Mouse (Mus musculus): ENCODE measurements around the gene Gamt. TPM values are rescaled to one million over a fixed set of nuclear protein-coding genes. Genes with fewer than 3 reads are reported as not detected.

The Gamt gene
- polyA plus RNA-seq, 1 experiment from 2014 or later, result 47.7 TPM

DNA sequence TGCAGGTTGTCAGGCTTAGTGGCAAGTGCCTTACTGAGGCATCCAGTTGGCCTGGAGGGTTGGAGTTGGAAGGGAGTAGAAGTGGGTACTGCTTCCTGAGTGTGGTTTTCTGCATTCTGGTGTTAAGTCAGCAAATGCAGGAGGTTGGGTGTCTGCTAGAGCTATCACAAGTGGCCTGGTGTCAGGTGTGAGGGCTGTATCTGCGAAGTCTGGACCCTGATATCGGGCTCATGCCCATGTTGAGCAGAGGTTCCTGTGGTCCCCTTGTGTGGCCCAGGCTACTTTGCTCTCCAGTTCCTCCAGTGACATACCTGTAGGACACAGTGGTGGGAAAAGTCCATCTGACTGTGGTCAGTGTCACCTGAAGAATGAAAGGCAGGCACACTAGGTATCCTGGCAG is 9.3 kb upstream of the Gamt start:
- WGBS, result 79% methylated on average over 2 of the region's 2 CpGs
- no peaks in the 10 kb centered on the region for H3K9me3 ChIP-seq (replicated peaks)
- H3K4me3 ChIP-seq, result no peak overlapping the region
- no peak overlapping the region; the same call in 1 of the 2 replicates for H3K4me2 ChIP-seq
- H3K36me3 ChIP-seq, result peaks cover 20% of the 10 kb centered on the region
- H3K9ac ChIP-seq, result peak overlapping the region; percentile 31; the same call in 1 of the 2 replicates
- H3K27ac ChIP-seq, result peak overlapping the region; percentile 8; the same call in 1 of the 2 replicates
- no peak for ATAC-seq (replicated peaks; ENCODE audit: insufficient number of reproducible peaks, insufficient read depth, low FRiP score, low read depth)
- H3K4me1 ChIP-seq (replicated peaks), result peaks cover 78% of the 10 kb centered on the region
- no peaks in the 10 kb centered on the region for H3K27me3 ChIP-seq

DNA sequence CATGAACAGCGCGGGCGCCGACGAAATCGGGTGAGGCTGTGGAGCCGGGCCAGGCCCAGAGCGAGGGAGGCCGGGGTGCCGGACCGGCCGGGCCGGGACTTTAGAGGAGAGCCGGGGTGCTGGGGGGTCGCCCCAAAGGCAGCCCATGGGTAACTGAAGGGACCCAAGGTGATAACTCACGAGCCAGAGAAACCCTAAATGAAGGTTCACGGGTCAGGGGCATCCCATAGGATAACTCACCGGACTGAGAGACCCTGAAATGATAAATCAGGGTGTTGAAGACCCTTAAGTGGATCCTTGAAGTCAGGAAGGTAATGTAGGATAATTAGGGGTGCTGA is 4.3 kb upstream of the Gamt start:
- H3K27ac ChIP-seq, result peak overlapping the region; percentile 93
- 0% methylated on average over 18 of the region's 18 CpGs for WGBS
- peak overlapping the region; percentile 99 for H3K4me3 ChIP-seq
- ATAC-seq (replicated peaks; ENCODE audit: insufficient number of reproducible peaks, insufficient read depth, low FRiP score, low read depth), result no peak
- peak overlapping the region; percentile 84 for H3K4me2 ChIP-seq
- H3K9me3 ChIP-seq (replicated peaks), result no peaks in the 10 kb centered on the region
- H3K36me3 ChIP-seq, result 0 out of 2 replicates have a peak, but pooled peaks cover 4% of the 10 kb centered on the region
- H3K9ac ChIP-seq, result peak overlapping the region; percentile 100
- H3K27me3 ChIP-seq, result no peaks in the 10 kb centered on the region
- H3K4me1 ChIP-seq (replicated peaks), result peaks cover 67% of the 10 kb centered on the region

DNA sequence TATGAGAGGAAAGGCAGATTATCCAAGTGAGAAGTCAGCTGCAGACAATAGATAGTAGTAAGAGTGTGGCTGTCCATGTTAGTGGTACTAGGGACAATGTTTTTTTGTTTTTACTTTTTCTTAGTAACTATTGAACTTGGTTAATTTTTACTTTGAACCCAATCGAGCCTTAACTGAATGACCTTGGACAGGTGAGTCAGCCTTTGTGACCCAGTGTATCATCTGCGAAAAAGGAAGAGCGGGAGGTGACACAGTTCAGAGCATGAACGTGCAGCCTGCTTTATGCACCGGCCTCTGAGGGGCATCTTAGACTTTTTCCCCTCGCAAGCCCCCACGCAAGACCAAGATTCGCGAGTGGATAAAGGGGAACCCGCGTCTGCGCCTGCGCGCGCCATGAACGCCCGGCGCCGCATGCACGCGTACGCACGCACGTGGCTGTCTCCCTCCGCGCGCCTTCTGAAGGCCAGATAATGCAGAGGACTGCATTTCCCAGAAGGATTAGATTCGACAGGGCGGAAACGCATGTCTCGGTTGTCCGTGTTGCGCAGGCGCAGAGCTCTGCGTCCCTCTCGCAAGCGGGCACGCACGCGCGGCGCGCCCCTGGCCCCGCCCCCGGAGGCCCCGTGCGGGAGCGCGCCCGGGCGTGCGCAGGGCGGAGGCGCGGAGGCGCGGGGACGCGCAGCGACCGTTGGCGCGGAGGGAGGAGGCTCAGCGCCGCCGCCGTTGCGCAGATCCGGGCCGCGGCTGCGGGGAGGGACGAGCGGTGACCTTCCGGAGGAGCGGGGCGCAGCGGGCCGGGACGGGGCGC is 3.7 kb upstream of the Gamt start:
- Histone ChIP-seq H3K9me3 (replicated peaks) (no peaks in the 10 kb centered on the region), H3K4me1 (replicated peaks) (peaks cover 69% of the 10 kb centered on the region), H3K27ac (peak overlapping the region; percentile 93), H3K9ac (peak overlapping the region; percentile 100), H3K36me3 (0 out of 2 replicates have a peak, but pooled peaks cover 4% of the 10 kb centered on the region), H3K4me3 (peak overlapping the region; percentile 99), H3K27me3 (no peaks in the 10 kb centered on the region), H3K4me2 (peak overlapping the region; percentile 84)
- WGBS, result 1% methylated on average over 79 of the region's 81 CpGs
- peak; percentile 61 for ATAC-seq (replicated peaks; ENCODE audit: insufficient number of reproducible peaks, insufficient read depth, low FRiP score, low read depth)

DNA sequence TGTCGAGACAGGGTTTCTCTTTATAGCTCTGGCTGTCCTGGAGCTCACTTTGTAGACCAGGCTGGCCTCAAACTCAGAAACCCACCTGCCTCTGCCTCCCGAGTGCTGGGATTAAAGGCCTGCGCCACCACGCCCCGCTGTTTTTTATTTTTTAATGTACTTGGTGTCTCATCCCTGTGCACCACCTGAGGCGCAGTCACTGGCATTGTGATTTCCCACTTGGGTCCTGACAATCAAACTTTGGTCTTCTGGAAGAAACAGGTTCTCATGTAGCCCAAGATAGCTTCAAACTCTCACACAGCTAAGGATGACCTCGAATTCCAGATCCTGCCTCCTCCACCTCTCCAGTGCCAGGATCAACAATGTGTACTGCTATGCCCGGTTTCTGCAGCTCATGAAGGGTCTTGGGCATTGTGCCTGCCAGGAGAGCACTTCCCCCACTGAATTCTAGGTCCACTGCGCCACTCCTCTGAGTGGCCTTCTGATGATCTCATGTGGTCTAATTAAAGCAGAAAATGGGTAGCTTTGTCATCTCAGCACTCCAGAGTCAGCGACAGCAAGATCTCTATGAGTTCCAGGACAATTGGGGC is 2.1 kb upstream of the Gamt start:
- Histone ChIP-seq H3K4me2 (no peak overlapping the region), H3K9me3 (replicated peaks) (no peaks in the 10 kb centered on the region), H3K4me1 (replicated peaks) (peaks cover 67% of the 10 kb centered on the region), H3K4me3 (no peak overlapping the region), H3K27me3 (no peaks in the 10 kb centered on the region), H3K27ac (0 out of 2 replicates have a peak overlapping the region, but pooled peaks have one; percentile 99), H3K9ac (no peak overlapping the region), H3K36me3 (peaks cover 18% of the 10 kb centered on the region)
- no peak for ATAC-seq (replicated peaks; ENCODE audit: insufficient number of reproducible peaks, insufficient read depth, low FRiP score, low read depth)
- 87% methylated on average over 10 of the region's 10 CpGs for WGBS

GRCm38 (mm10) chr10:80262169-80262568 is 1.4 kb upstream of the Gamt start:
- ATAC-seq (replicated peaks; ENCODE audit: insufficient number of reproducible peaks, insufficient read depth, low FRiP score, low read depth), result no peak
- H3K36me3 ChIP-seq, result peaks cover 19% of the 10 kb centered on the region
- peak overlapping the region; percentile 99 for H3K4me2 ChIP-seq
- peak overlapping the region; percentile 72 for H3K4me3 ChIP-seq
- no peaks in the 10 kb centered on the region for H3K27me3 ChIP-seq
- peaks cover 60% of the 10 kb centered on the region for H3K4me1 ChIP-seq (replicated peaks)
- peak overlapping the region; percentile 99 for H3K27ac ChIP-seq
- H3K9ac ChIP-seq, result peak overlapping the region; percentile 37; the same call in 1 of the 2 replicates
- WGBS, result 70% methylated on average over 12 of the region's 12 CpGs
- H3K9me3 ChIP-seq (replicated peaks), result no peaks in the 10 kb centered on the region

GRCm38 (mm10) chr10:80261585-80261968 is 765 bp upstream of the Gamt start:
- H3K27ac ChIP-seq, result peak overlapping the region; percentile 99
- WGBS, result under 1% methylated on average over 14 of the region's 14 CpGs
- peaks cover 54% of the 10 kb centered on the region for H3K4me1 ChIP-seq (replicated peaks)
- H3K4me2 ChIP-seq, result peak overlapping the region; percentile 99
- H3K27me3 ChIP-seq, result no peaks in the 10 kb centered on the region
- H3K9ac ChIP-seq, result peak overlapping the region; percentile 77
- H3K9me3 ChIP-seq (replicated peaks), result no peaks in the 10 kb centered on the region
- peak overlapping the region; percentile 72 for H3K4me3 ChIP-seq
- peak; percentile 63 for ATAC-seq (replicated peaks; ENCODE audit: insufficient number of reproducible peaks, insufficient read depth, low FRiP score, low read depth)
- H3K36me3 ChIP-seq, result peaks cover 24% of the 10 kb centered on the region

DNA sequence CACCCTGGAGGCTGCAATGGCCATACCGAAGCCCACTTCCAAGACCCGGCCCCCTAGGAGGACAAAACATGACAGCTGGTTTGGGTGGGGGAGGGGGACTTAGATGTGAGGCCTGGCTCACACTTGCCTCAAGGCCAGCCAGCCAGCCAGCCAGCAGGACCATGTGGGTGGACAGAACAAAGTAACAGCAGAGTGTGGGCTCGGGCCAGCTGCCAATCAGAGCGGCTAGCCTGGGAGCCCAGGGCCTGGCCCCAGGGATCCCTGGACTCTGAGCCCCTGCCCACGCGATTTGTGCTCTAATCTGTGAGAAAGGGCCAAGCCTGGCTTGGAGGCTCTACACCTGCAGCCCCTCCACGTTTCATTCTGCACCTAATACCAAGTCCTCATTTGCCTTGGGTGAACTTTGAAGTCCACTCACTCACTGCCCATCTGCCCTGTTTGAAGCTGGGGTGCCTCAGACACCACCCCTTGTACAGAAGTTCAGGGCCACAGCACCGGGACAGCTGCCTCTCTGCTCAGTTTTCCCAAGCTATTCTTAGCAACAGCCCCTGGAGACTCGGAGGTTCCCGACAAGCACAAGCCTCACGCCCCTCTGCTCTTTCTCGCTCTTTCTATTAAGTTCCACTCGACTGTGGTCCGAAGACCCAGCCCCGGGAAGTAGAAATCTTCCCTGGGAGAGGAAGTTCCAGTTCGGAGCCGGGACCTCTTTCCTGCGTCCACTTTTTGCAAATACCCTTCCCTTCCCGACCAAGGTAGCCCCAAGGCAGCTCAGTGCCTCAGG is 761 bp downstream of the Gamt start:
- Histone ChIP-seq H3K4me1 (replicated peaks) (peaks cover 50% of the 10 kb centered on the region), H3K4me3 (peak overlapping the region; percentile 72), H3K9me3 (replicated peaks) (no peaks in the 10 kb centered on the region), H3K9ac (peak overlapping the region; percentile 77), H3K27me3 (no peaks in the 10 kb centered on the region), H3K36me3 (peaks cover 40% of the 10 kb centered on the region), H3K27ac (peak overlapping the region; percentile 99), H3K4me2 (peak overlapping the region; percentile 99)
- ATAC-seq (replicated peaks; ENCODE audit: insufficient number of reproducible peaks, insufficient read depth, low FRiP score, low read depth), result no peak
- WGBS, result 4% methylated on average over 19 of the region's 19 CpGs

- Histone ChIP-seq H3K27ac (peak overlapping the region; percentile 99), H3K4me1 (replicated peaks) (peaks cover 50% of the 10 kb centered on the region), H3K9ac (peak overlapping the region; percentile 77), H3K27me3 (no peaks in the 10 kb centered on the region), H3K36me3 (peaks cover 46% of the 10 kb centered on the region), H3K9me3 (replicated peaks) (no peaks in the 10 kb centered on the region), H3K4me3 (peak overlapping the region; percentile 72), H3K4me2 (peak overlapping the region; percentile 99)
- WGBS, result 72% methylated on average over 6 of the region's 6 CpGs
- no peak for ATAC-seq (replicated peaks; ENCODE audit: insufficient number of reproducible peaks, insufficient read depth, low FRiP score, low read depth)
Observed at GRCm38 (mm10) chr10:80259463-80259805, 1.4 kb downstream of the Gamt start.

- 89% methylated on average over 14 of the region's 14 CpGs for WGBS
- peaks cover 51% of the 10 kb centered on the region for H3K36me3 ChIP-seq
Observed at GRCm38 (mm10) chr10:80258752-80259462, 1.9 kb downstream of the Gamt start.

DNA sequence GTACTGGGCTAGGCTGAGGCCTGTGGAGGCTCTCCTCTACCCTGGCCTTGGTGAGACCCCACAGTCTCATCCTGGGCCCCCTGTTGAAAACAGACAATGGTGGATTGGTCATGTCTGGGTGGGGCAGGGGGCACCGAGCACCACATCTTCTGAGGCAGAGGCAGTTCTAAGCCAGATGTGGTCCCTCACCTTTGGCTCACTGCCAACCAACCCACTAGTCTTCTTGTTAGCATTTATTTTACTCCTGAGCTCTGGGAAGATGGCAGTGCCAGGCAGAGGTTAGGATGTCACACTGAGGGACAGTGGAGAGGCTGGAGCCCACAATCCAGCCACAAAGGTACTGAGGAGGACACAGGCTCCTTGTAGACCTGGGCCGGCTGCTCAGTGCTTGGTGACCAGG is 2.9 kb downstream of the Gamt start:
- no peak overlapping the region for H3K9ac ChIP-seq
- no peaks in the 10 kb centered on the region for H3K9me3 ChIP-seq (replicated peaks)
- peaks cover 58% of the 10 kb centered on the region for H3K36me3 ChIP-seq
- no peak for ATAC-seq (replicated peaks; ENCODE audit: insufficient number of reproducible peaks, insufficient read depth, low FRiP score, low read depth)
- WGBS, result 79% methylated on average over 2 of the region's 2 CpGs
- peaks cover 49% of the 10 kb centered on the region for H3K4me1 ChIP-seq (replicated peaks)
- no peak overlapping the region for H3K4me2 ChIP-seq
- H3K4me3 ChIP-seq, result no peak overlapping the region
- no peak overlapping the region for H3K27ac ChIP-seq
- no peaks in the 10 kb centered on the region for H3K27me3 ChIP-seq

More at GRCm38 (mm10) chr10:80258752-80259462, 1.9 kb downstream of the Gamt start:
- H3K9me3 ChIP-seq (replicated peaks), result no peaks in the 10 kb centered on the region
- H3K4me2 ChIP-seq, result peak overlapping the region; percentile 99; the same call in 1 of the 2 replicates
- H3K27ac ChIP-seq, result peak overlapping the region; percentile 99
- peak overlapping the region; percentile 72; the same call in 1 of the 2 replicates for H3K4me3 ChIP-seq
- ATAC-seq (replicated peaks; ENCODE audit: insufficient number of reproducible peaks, insufficient read depth, low FRiP score, low read depth), result no peak
- H3K27me3 ChIP-seq, result no peaks in the 10 kb centered on the region
- H3K4me1 ChIP-seq (replicated peaks), result peaks cover 48% of the 10 kb centered on the region
- no peak overlapping the region; the same call in 1 of the 2 replicates for H3K9ac ChIP-seq
